Mouse (Mus musculus): ENCODE results near the gene Arl14ep.

- TF ChIP-seq MAFK (IDR thresholded peaks at IDR 0.05; ENCODE audit: insufficient replicate concordance, low read length) (no peak), ZNF384 (IDR thresholded peaks at IDR 0.05; ENCODE audit: low read depth, low read length) (no peak)
Observed at GRCm38 (mm10) chr2:106982503-106982902, 8.3 kb upstream of the Arl14ep start.
